Mouse (Mus musculus) midbrain, embryonic 16.5 days (tissue): ENCODE data around the gene Gm13290. TPM values are rescaled to one million over a fixed set of nuclear protein-coding genes. Genes with fewer than 3 reads are reported as not detected.
"Not testable (repeated sequence)": the region's sequence is repeated elsewhere in the genome, so short reads cannot be mapped to it uniquely, and the experiment has no call there.

ENCODE experiments used
- ATAC-seq: fragments of 200-750 bp; cut with Nextera tagmentation; 2 replicates; pipeline ENCODE4 v1.8.0; 2017; ENCODE audit warnings: moderate TSS enrichment
- H3K27ac ChIP-seq: fragments of 300-500 bp; sonication (generic); 2 replicates; pipeline ENCODE4 v1.5.1; 2014; ENCODE audit warnings: mild to moderate bottlenecking, low read length, mixed read lengths
- H3K27me3 ChIP-seq: fragments of 300-500 bp; sonication (generic); 2 replicates; pipeline ENCODE4 v1.6.1; 2014; ENCODE audit warnings: low read depth, low read length, mixed read lengths; ENCODE audit not compliant: control insufficient read depth, insufficient read depth
- H3K36me3 ChIP-seq: fragments of 300-500 bp; sonication (generic); 2 replicates; pipeline ENCODE4 v1.6.1; 2014; ENCODE audit warnings: mild to moderate bottlenecking, low read length, moderate library complexity, mixed read lengths; ENCODE audit not compliant: control insufficient read depth, insufficient read depth
- H3K4me1 ChIP-seq: fragments of 300-500 bp; sonication (generic); 2 replicates; pipeline ENCODE4 v1.6.1; 2014; ENCODE audit warnings: mild to moderate bottlenecking, low read length, mixed read lengths; ENCODE audit not compliant: control insufficient read depth, insufficient read depth
- H3K4me2 ChIP-seq: fragments of 300-500 bp; sonication (generic); 2 replicates; pipeline ENCODE4 v1.6.1; 2014; ENCODE audit warnings: mild to moderate bottlenecking, low read length, mixed read lengths
- H3K4me3 ChIP-seq: fragments of 300-500 bp; sonication (generic); 2 replicates; pipeline ENCODE4 v1.5.1; 2014; ENCODE audit warnings: low read depth, mild to moderate bottlenecking, low read length, moderate library complexity, mixed read lengths
- H3K9ac ChIP-seq: fragments of 300-500 bp; sonication (generic); 2 replicates; pipeline ENCODE4 v1.6.1; 2014; ENCODE audit warnings: low read depth, low read length, mixed read lengths
- H3K9me3 ChIP-seq: fragments of 300-500 bp; sonication (generic); replicated peaks from 2 replicates; pipeline ENCODE4 v1.6.1; 2014; ENCODE audit warnings: mild to moderate bottlenecking, low read length, mixed read lengths; ENCODE audit not compliant: control insufficient read depth, poor library complexity, severe bottlenecking
- WGBS: fragments of 180-500 bp; shearing (Covaris S2); extraction: QIAGEN DNeasy Blood & Tissue Kit; methylation state at CpG from one replicate; pipeline ENCODE4 v1.1.7; 2014; 5-methylcytosine and 5-hydroxymethylcytosine counted together
- polyA plus RNA-seq: library from polyadenylated mRNA; unstranded; fragments of >200 nt; fragmentation: Nextera tagmentation; extraction: Ambion mirVana; gene quantifications from 2 replicates; pipeline ENCODE4 v1.2.1, GENCODE M21; 2015

Gm13290 gene
- polyA plus RNA-seq, 1 experiment from 2014 or later = not detected

- ATAC-seq, H3K36me3 ChIP-seq, H3K4me1 ChIP-seq, H3K27ac ChIP-seq, H3K9me3 ChIP-seq, H3K9ac ChIP-seq, H3K27me3 ChIP-seq: not testable (repeated sequence)
- WGBS = 5% methylated on average over 21 of the region's 42 CpGs
- Histone ChIP-seq H3K4me3 (peak overlapping the region; percentile 34), H3K4me2 (peak overlapping the region; percentile 60)
These were observed 10.1 kb upstream of the Gm13290 start for GRCm38 (mm10) chr4:88763384-88764018.

GRCm38 (mm10) chr4:88776622-88777021 lies 3.0 kb downstream of the Gm13290 start, which contains the start of gene Gm13289:
TSS of gene Gm13289 (plus strand) at chr4:88776922.
- not testable (repeated sequence) for H3K4me3 ChIP-seq, H3K9me3 ChIP-seq, H3K4me2 ChIP-seq, H3K9ac ChIP-seq, H3K4me1 ChIP-seq, ATAC-seq, H3K27me3 ChIP-seq, H3K36me3 ChIP-seq, H3K27ac ChIP-seq
- WGBS = no CpG with 5 or more reads among the region's 29 CpGs

- not testable (repeated sequence) for ATAC-seq, H3K36me3 ChIP-seq, H3K4me1 ChIP-seq, H3K4me2 ChIP-seq, H3K27me3 ChIP-seq, H3K4me3 ChIP-seq, H3K9me3 ChIP-seq, H3K27ac ChIP-seq, H3K9ac ChIP-seq
- WGBS = no CpG with 5 or more reads among the region's 29 CpGs
These were observed 5.9 kb downstream of the Gm13290 start, which contains the start of gene Gm13272 for GRCm38 (mm10) chr4:88779550-88779949. TSS of gene Gm13272 (plus strand) at chr4:88779850.

- not testable (repeated sequence) for H3K36me3 ChIP-seq, H3K9ac ChIP-seq, H3K27ac ChIP-seq, H3K4me2 ChIP-seq, ATAC-seq, H3K4me3 ChIP-seq, H3K4me1 ChIP-seq, H3K9me3 ChIP-seq, H3K27me3 ChIP-seq
- 46% methylated on average over 15 of the region's 18 CpGs for WGBS
These were observed 6.7 kb downstream of the Gm13290 start for GRCm38 (mm10) chr4:88780320-88780719.

GRCm38 (mm10) chr4:88781831-88782230 lies 8.2 kb downstream of the Gm13290 start, which contains the start of gene Ifnz:
TSS of gene Ifnz (plus strand) at chr4:88782131.
- H3K36me3 ChIP-seq, H3K4me3 ChIP-seq, H3K27ac ChIP-seq, H3K9ac ChIP-seq, H3K9me3 ChIP-seq, ATAC-seq, H3K27me3 ChIP-seq, H3K4me1 ChIP-seq: not testable (repeated sequence)
- H3K4me2 ChIP-seq = peak within 1 kb of the TSS; percentile 36; the same call in 1 of the 2 replicates
- WGBS = 31% methylated on average over 4 of the region's 7 CpGs

GRCm38 (mm10) chr4:88782335-88782734 lies 8.7 kb downstream of the Gm13290 start:
- not testable (repeated sequence) for H3K9ac ChIP-seq, H3K4me3 ChIP-seq, H3K27me3 ChIP-seq, H3K27ac ChIP-seq, H3K36me3 ChIP-seq, H3K9me3 ChIP-seq, ATAC-seq, H3K4me1 ChIP-seq
- peak overlapping the region; percentile 36; the same call in 1 of the 2 replicates for H3K4me2 ChIP-seq
- WGBS = 0% methylated on average over 3 of the region's 31 CpGs

- not testable (repeated sequence) for H3K27me3 ChIP-seq, H3K4me1 ChIP-seq, H3K4me2 ChIP-seq, H3K9ac ChIP-seq, H3K36me3 ChIP-seq, H3K4me3 ChIP-seq, ATAC-seq, H3K9me3 ChIP-seq, H3K27ac ChIP-seq
- WGBS = no CpG with 5 or more reads among the region's 27 CpGs
These were observed 11.8 kb downstream of the Gm13290 start, which contains the start of gene Gm13276 for GRCm38 (mm10) chr4:88785409-88785808. TSS of gene Gm13276 (plus strand) at chr4:88785709.

GRCm38 (mm10) chr4:88788402-88788801 lies 14.8 kb downstream of the Gm13290 start, which contains the start of gene Gm13277:
TSS of gene Gm13277 (plus strand) at chr4:88788632.
- not testable (repeated sequence) for H3K36me3 ChIP-seq, H3K4me2 ChIP-seq, H3K27ac ChIP-seq, H3K4me3 ChIP-seq, H3K4me1 ChIP-seq, H3K9me3 ChIP-seq, H3K9ac ChIP-seq, ATAC-seq, H3K27me3 ChIP-seq
- no CpG with 5 or more reads among the region's 28 CpGs for WGBS

GRCm38 (mm10) chr4:88791250-88791649 lies 17.6 kb downstream of the Gm13290 start, which contains the start of gene Gm13278:
TSS of gene Gm13278 (plus strand) at chr4:88791550.
- ATAC-seq, H3K27ac ChIP-seq, H3K4me1 ChIP-seq, H3K36me3 ChIP-seq, H3K4me2 ChIP-seq, H3K9ac ChIP-seq, H3K4me3 ChIP-seq, H3K27me3 ChIP-seq, H3K9me3 ChIP-seq: not testable (repeated sequence)
- WGBS = no CpG with 5 or more reads among the region's 28 CpGs
